Mouse (Mus musculus) layer of hippocampus, postnatal 25 days (tissue): ENCODE data around the gene Cyb561a3. TPM values are rescaled to one million over a fixed set of nuclear protein-coding genes. Genes with fewer than 3 reads are reported as not detected.

Source experiments
- DNase-seq, 2 experiments: peaks; one replicate each; pipeline ENCODE4 v3.0.0; 2022; ENCODE audit warnings: mixed read lengths in 2 of 2, low spot score in 1 of 2; ENCODE audit errors: extremely low spot score in 1 of 2
- total RNA-seq, 2 experiments: library from RNA; stranded (reverse); gene quantifications; 2 replicates each; pipeline ENCODE4 v1.2.3; 2021

Cyb561a3 gene
- total RNA-seq, 2 experiments from 2014 or later, result 10.9 to 13.1 TPM

- DNase-seq, result no peak
Observed at GRCm38 (mm10) chr19:10589127-10589857, 12.3 kb downstream of the Cyb561a3 start.

GRCm38 (mm10) chr19:10590301-10590700 lies 13.3 kb downstream of the Cyb561a3 start:
- no peak for DNase-seq

- no peak for DNase-seq
Observed at GRCm38 (mm10) chr19:10591659-10592377, 14.8 kb downstream of the Cyb561a3 start.

- no peak for DNase-seq
Observed at GRCm38 (mm10) chr19:10598188-10598587, 21.2 kb downstream of the Cyb561a3 start.

GRCm38 (mm10) chr19:10599648-10600047 lies 22.7 kb downstream of the Cyb561a3 start:
- DNase-seq, result no peak

- DNase-seq, result no peak
Observed at GRCm38 (mm10) chr19:10602247-10602769, 25.3 kb downstream of the Cyb561a3 start.

- DNase-seq, result peak; percentile 75 to 92
Observed at GRCm38 (mm10) chr19:10602787-10603186, 25.8 kb downstream of the Cyb561a3 start.

- no peak for DNase-seq
Observed at GRCm38 (mm10) chr19:10603660-10604523, 26.9 kb downstream of the Cyb561a3 start.

GRCm38 (mm10) chr19:10604534-10604933 lies 27.6 kb downstream of the Cyb561a3 start:
- no peak for DNase-seq

GRCm38 (mm10) chr19:10605293-10605900 lies 28.4 kb downstream of the Cyb561a3 start, which contains the start of the genes Ddb1 and Tkfc:
Gene Ddb1, plus strand, starts transcription at chr19:10605327.
Gene Tkfc, minus strand, starts transcription at chr19:10605654.
- DNase-seq, result peak; percentile 97

GRCm38 (mm10) chr19:10605901-10606622 lies 29.1 kb downstream of the Cyb561a3 start:
- DNase-seq, result no peak

- DNase-seq, result no peak
Observed at GRCm38 (mm10) chr19:10608573-10609240, 31.7 kb downstream of the Cyb561a3 start.

GRCm38 (mm10) chr19:10634106-10634871 lies 57.3 kb downstream of the Cyb561a3 start, which contains the start of gene Vwce:
Gene Vwce, plus strand, starts transcription at chr19:10634213.
- DNase-seq, result peak; percentile 27 to 49

- peak in 1 of 2 experiments; percentile 52 for DNase-seq
Observed at GRCm38 (mm10) chr19:10634872-10635318, 57.9 kb downstream of the Cyb561a3 start.

- no peak for DNase-seq
Observed at GRCm38 (mm10) chr19:10637840-10638239, 60.9 kb downstream of the Cyb561a3 start.

- DNase-seq, result no peak
Observed at GRCm38 (mm10) chr19:10640080-10640479, 63.1 kb downstream of the Cyb561a3 start.

- no peak for DNase-seq
Observed at GRCm38 (mm10) chr19:10640589-10641378, 63.8 kb downstream of the Cyb561a3 start.
